Mouse (Mus musculus) heart, postnatal 25 days (tissue): ENCODE measurements around the gene Prtg. TPM values are rescaled to one million over a fixed set of nuclear protein-coding genes. Genes with fewer than 3 reads are reported as not detected.
A peak's percentile ranks its signal among the peaks of the same experiment; 100 is the strongest.

ENCODE experiments used
- DNase-seq: peaks from one replicate; pipeline ENCODE4 v3.0.0; 2022; ENCODE audit warnings: low spot score
- intact Hi-C: fragments of 180-260 bp; cut with DNase I; formaldehyde crosslinking; loops from one replicate; pipeline ENCODE4 v1.15.1; 2025
- total RNA-seq, 2 experiments: library from RNA; stranded (reverse); gene quantifications; 2 replicates each; pipeline ENCODE4 v1.2.3; 2021

Gene Prtg
- total RNA-seq, 2 experiments from 2014 or later, result 0.08 to 0.45 TPM

DNA sequence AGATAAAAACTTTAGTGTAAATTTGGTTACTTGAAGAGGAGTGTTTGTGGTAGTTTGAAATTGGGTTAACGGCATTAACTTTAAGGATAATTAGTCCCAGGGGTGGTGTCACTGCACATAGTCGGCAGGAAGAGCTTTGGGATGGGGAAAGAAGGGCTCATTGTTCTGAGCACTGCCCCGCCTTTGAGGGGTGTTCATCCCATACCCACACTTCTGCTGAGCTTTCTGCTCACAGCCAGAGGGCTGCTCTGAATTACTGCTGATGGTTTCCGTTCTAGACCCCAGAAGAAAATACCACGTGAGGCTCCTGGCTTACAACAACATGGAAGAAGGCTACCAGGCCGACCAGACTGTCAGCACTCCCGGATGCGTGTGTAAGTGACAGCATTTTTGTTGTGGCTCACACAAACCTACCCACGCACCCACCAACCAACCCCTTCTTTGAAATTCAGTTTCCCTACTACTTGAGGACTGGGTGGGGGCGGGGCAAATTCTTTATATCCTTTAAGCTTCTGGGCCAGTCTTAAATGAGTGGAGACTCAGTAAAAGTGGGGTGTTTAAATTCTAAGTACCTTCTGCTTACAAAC, 83.9 kb downstream of the Prtg start:
- no peak for DNase-seq
- intact Hi-C loops, result no loop called here

DNA sequence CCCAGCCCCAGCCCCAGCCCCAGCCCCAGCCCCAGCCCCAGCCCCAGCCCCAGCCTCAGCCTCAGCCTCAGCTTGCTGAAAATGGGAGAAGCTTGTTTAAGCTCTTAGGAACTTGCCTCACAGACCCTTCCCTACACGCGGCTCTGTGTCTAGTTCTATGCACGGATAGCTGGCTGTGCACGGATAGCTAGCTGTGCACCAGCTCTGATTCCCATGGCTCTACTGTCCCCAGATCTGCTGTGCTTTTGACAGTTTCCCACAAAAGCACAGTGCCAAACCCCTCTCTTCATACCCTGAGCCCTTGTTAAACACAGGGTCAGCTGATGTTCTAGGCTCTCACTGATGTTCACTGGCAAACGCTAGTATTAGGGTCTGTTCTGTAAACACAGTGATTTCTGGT, 86.1 kb downstream of the Prtg start:
- no peak for DNase-seq
- intact Hi-C loops, result no loop called here

DNA sequence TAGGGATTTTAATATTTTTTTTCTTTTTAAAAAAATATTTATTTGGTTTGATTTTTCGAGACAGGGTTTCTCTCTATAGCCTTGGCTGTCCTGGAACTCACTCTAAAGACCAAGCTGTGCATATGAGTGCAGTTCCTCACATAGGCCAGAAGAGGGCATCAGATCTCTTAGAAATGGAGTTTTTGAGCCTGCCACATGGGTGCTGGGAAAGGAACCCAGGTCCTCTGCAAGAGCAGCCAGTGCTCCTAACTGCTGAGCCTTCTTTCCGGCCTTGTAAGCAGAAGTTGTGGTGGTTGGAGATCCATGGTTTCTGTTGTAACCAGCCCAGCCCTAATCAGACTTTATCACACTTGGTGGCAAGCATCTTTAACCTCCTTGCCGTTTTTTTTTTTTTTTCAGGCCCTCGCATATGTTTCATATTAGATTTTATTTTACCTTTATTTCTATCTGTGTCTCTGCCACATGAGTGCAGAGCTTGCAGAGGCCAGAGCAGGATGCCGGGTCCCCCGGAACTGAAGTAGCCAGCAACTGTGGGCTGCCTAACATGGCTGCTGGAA, 88.2 kb downstream of the Prtg start:
- no peak for DNase-seq
- intact Hi-C loops, result no loop called here

DNA sequence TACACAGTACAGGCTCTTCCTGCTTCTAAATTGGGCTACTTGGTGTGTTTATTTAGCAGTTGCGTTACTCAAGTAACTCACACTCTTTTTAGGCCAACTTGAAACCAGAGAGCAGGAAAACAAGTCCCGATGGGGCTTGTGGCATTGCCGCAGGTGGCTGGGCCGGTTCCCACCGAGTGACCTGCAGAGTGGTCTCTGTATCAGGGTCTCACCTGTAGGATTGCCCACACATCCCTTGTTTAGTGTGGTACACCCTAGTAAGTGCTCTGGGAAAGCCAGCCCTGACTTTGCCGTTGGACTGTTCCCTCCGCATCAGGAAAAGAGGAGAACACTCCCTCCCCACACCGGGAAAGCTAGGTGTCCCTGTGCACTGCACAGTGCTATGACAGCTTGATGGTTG, 95.4 kb downstream of the Prtg start:
- intact Hi-C loops, result no loop called here
- DNase-seq, result no peak

DNA sequence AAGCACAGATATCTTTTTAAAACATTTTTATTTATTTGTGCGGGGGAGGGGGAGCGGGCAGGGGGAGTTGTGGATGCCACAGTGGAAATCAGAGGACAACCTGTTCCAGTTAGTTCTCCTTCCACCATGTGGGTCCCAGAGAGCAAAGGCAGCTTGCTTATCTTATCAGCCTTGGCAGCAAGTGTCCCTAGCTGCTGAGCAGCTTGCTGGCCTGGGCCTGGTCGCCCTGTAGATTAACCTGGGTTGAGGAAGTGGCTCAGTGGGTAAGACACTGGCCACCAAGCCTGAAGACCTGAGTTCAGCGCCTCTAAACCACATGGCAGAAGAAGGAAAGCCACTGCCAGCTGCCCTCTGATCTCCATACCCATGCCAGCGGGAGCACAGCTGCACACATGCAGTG, 95.9 kb downstream of the Prtg start:
- DNase-seq, result no peak
- intact Hi-C loops, result no loop called here

DNA sequence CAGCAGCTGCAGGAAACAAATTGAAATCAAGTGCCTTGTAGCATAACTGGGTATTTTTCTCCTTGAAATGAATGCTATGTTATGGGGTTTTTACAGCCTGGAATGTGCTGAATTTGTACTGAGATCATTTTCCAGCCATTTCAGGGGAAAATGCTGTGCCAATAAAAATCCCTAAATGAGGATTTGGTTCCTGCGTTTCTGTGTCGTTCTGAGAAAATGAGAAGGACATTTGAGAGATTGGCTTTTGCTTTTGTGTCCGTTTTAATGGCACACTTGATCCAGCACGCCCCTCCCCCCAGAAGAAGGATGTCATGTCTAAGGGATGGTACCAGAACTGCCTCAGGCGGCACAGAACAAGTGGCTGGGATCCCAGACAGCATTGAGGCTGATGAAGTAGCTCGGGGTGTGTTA, 100.0 kb downstream of the Prtg start:
- DNase-seq, result no peak
- intact Hi-C loops, result no loop called here

DNA sequence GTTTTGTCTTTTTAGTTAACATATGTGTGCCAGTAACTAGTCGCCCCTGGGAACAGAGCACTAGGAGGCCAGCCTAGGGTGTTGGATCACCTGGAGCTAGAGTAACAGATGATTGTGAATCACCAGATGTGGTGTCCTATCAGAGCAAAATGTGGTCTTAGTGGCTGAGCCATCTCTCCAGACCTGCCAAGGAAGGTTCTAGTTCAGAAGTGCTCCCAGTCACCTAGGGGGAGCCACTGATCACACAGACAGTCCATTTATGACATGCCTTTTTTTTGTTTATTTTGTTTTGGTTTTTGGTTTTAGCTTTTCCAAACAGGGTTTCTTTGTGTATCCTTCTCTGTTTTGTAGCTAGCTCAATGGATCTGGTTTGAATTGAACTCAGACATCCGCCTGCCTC, 104.7 kb downstream of the Prtg start:
- no peak for DNase-seq
- intact Hi-C loops, result no loop called here

DNA sequence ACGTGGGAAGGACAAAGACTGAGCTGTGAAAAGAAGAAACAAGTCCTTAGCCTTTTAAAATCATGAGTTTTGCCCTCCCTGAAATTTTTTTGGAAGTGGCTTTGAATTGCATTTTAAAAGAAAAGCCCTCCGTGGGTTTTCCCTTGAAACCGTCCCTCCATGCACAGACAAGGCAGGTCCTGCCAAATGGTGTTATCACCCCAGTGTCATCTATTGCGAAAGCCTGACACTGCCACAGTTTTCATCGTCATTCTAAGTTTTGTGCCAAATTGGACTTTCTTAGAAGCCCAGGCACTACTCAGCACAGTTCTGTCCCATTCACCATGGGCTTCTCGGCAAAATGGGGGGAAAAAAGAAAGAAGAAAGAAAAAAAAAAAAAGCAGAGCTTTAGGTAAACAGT, 106.9 kb downstream of the Prtg start:
- no peak for DNase-seq
- intact Hi-C loops, result no loop called here

DNA sequence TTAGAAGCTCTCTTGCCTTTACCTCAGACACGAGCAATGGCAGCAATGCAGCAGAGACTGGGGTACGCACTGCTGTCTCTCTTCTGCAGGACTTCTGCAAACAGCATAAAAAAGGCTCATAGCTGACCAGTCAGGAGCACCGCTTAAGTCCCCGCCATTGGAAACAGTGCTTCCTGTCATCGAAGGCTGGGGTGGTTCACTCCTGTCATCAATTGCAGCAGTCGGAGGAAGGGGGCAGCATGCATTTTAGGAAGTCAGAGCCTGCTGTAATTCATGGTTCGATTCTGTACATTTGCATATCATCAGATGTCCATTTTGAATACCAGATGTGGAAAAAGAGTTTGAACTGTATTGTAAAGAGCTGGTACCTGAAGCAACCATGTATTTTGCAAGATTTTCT, 109.1 kb downstream of the Prtg start:
- intact Hi-C loops, result no loop called here
- DNase-seq, result no peak

DNA sequence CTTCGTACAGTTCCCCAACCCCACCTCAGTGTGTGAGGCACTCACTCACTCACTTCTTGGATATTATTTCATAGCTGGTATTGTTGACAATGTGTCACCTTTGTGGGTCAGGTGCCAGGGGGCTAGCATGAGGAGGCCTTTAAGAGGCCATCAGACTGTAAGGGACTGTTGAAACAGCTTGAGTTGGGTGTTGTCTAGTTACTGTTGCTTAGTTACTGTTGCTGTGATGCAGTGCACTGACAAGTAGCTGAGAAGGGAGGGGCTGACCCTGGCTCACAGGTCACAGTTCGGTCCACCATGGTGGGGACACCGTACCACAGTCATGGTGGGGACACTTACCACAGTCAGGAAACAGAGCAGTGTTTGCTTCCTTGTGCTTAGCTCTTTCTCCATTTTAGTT, 116.4 kb downstream of the Prtg start:
- intact Hi-C loops, result no loop called here
- DNase-seq, result no peak

DNA sequence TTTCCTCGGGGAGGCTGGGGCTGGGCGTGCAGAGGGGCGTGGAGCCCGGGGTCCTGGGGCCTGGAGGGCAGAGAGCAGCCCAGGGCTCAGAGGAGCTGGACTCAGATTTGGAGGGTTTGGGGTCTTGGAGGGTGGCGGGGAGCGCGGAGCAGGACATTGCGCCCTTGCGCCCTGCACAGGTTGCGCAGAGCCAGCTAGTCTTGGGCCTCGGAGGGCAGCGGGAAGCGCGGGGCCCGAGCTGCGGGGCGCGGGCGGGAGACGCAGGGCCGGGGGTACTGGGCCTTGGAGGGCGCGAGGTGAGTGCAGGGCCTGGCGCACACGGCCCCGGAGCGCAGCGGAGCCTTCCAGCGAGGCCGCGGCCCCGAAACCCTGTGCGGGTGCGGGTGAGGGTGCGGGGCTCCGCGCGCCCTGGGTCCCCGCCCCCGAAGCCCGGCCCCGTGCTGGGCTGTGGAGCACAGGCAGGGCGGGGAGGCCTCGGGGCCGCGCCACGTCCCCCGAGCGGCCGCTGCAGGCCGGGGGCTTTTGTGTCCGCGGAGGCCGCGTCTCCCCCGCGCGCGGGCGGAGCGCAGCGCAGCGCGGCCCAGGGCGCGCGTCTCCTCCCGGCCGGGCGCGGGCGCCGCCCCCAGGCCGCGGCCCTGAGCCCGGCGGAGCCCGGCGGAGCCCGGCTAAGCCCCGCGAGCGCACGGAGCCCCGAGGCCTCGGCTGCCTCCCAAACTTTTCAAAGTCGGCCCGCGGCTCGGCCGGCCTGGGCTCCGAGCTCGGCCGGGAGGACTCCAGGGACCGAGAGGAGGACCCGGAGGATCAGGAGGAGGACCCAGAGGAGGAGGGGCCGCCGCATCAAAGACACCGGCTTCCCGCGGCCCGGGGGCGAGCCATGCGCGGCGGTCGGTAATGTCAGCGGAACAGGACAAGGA, 118.6 kb downstream of the Prtg start, which contains the start of gene Pygo1:
TSS of gene Pygo1 (plus strand) at position 625 of the 914 bp plus-strand sequence.
- intact Hi-C loops, result no loop called here
- peak; percentile 21 for DNase-seq

DNA sequence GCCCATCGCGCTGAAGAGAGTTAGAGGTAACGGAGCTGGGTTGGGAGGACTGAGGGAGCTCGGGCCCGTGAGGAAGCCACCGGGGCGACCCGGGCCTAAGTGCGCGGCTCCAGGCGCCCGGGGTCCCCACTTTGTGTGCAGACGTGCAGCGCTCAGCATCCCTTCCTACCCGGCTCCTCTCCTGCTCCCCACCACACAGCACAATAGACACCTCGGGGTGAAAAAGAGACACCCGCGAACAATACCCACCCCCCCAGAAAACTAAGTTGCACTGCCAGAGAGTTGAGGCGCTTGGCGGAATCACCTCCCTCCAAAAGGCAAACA, 119.2 kb downstream of the Prtg start:
- DNase-seq, result no peak
- intact Hi-C loops, result no loop called here

DNA sequence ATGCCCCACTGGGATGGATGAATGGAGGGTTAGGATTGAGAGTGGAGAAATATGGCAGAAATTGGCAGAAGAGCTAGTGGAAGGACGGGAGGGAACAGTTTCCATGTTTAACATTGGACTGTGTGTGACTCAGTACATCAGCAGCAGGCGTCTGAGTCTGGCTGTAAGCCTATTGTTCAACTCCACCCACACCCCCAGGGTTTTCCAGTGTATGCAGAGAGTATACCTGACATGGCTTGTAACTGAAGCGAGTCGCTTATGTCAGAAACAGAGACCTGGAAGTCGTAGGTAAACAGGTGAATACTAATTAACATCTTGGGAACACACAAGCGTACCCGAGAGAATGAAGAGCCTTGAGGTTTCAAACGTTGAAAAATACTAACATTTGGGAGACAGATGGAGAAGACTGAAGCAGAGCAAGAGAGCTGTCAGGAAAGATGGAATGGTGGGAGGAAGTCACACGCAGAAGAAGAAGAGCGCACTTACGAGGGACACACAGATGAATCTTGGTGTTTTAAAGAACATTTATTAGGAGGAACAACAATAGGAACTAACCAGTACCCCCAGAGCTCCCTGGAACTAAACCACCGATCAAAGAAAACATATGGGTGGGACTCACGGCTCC, 124.6 kb downstream of the Prtg start:
- intact Hi-C loops, result no loop called here
- no peak for DNase-seq

DNA sequence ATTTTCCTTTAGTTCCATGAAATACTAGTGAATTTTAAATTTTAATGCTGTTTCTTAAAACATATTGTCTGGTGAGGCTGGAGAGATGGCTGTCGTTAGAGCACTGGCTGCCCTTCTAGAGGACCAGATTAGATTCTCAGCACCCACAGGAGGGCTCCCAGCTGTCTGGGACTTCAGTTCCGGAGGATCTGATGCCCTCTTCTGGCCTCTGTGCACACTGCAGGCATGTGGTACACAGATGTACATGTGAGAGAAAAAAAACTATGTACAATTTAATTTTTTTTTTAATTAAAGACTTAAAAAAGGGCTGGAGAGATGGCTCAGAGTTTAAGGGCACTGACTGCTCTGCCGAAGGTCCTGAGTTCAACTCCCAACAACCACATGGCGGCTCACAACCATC, 128.6 kb downstream of the Prtg start:
- intact Hi-C loops, result no loop called here
- no peak for DNase-seq

DNA sequence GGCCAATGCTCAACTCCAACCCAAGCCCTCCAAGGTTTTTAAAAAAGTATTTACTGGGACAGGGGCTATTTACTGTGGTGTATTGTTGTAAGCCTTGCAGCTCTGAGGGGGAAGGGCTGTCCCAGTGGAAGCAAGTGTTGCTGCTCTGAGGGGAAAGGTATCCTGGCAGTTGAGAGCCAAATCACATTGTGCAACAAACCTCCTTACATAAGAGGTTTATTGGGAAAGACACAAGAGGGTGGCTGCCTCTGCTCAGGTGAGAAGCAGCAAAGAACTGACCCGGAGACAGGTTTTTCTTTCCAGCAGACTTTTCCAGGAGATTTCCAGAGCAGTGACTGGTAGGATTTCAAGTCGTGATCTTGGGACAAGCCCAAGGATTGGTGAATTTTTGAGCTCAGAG, 129.6 kb downstream of the Prtg start:
- intact Hi-C loops, result no loop called here
- no peak for DNase-seq

DNA sequence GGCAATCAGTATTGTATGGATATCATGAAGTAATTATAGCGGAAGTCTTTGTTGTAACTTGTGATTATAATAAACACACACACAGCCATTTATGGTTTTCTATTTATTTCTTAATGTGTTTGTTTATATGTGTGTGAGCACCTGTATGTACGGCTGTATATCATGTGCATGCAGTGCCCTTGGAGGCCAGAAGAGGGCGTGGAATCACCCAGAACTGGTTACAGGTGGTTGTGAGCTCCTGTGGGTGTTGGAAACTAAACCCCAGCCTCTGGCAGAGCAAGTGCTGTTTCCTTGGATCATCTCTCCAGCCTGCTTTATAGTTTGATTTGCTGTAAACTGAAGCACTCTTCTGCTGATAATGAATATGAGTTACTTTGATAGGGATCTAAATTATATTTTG, 136.8 kb downstream of the Prtg start:
- intact Hi-C loops, result no loop called here
- no peak for DNase-seq

DNA sequence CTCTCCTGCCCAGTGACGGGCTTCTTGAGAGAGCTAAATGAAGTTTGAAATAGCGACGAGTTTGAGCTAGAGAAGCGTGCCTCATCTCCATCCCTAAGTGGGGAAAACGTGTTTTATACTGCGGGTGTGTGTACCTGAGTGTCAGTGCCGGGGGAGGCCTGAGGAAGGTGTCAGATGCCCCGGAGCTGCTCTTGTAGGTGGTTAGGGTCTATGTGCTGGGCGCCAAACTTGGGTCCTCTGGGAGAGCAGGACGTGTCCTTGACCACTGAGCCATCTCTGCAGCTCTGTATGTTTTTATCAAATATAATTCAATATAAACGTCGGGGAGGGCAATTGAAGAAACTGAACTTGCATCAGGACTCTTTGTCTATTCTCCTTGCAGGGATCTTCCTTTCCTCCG, 137.6 kb downstream of the Prtg start:
- intact Hi-C loops, result no loop called here
- DNase-seq, result no peak

DNA sequence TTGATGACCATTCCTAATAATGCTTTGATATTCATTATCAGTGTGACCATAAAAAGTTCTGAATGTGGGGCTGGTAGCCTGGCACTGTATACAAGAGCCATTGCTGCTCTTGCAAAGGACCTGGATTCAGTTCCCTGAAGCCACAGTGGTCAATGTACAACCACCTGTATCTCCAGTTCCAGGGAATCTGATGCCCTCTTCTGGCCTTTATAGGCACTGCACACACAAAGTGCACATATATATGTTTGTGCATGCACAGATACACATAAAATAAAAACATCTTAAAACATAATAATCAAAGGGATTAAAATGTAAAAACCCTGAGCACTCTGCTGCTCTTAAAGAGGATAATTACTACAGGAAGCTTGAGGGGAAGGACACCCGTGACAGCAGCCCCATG, 140.3 kb downstream of the Prtg start:
- intact Hi-C loops, result no loop called here
- no peak for DNase-seq

DNA sequence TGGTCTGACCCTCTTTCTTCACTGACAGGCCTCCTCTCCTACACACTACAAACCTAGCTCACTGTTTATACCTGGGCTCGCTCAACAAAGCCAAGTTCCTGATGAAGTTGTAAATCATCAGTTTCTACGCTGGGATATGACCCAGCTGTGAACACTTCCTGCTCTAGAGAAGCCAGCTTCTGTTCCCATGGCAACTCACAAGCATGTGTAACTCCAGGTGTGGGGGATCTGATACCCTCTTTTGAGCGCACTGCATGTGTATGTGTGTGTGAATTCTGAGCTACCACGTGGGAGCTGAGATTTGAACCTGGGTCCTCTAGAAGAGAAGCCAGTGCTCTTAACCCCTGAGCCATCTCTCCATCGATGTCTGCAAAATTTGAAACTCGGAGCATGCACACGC, 142.9 kb downstream of the Prtg start:
- DNase-seq, result no peak
- intact Hi-C loops, result no loop called here

DNA sequence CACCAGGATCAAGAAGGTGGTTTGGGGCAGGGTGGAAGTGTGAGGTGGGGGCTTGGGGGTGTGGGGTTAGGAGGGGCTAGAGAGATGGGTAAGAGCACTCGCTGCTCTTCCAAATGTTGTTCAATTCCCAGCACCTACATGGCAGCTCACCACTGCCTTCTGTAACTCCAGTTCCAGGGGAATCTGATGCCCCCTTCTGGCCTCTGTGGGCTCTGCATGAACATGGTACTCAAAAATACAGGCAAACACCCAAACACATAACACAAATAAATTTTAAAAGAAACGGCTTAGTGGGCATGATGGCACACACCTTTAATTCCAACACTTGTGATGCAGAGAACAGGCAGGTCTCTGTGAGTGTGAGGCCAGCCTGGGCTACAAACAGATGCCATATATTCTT, 148.1 kb downstream of the Prtg start:
- intact Hi-C loops, result no loop called here
- DNase-seq, result no peak

DNA sequence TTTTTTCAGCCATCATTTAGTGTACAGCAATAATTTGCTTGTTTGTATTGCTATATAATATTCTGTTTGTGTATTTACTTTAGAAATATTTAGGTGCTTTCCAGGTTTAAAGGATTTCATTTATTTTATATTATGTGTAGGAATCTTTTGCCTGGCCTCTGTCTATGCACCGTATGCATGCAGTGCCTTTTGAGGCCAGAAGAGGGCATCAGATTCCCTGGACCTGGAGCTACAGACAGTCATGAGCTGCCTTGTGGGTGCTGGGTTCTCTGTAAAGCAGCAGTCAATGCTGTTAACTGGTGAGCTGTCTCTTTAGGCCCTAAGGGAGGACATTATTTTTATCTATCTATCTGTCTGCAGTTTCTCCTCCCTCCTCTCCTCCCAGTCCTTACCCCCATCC, 148.9 kb downstream of the Prtg start:
- intact Hi-C loops, result no loop called here
- DNase-seq, result no peak
